Mouse (Mus musculus) ovary, postnatal 10 days (tissue): ENCODE measurements around the gene March7.

Source experiments
- DNase-seq: peaks from one replicate; pipeline ENCODE4 v3.0.0; 2022; ENCODE audit warnings: low spot score

The March7 gene

GRCm38 (mm10) chr2:60214683-60215082 lies 5.0 kb downstream of the March7 start:
- no peak for DNase-seq

GRCm38 (mm10) chr2:60216547-60217153 lies 7.0 kb downstream of the March7 start:
- no peak for DNase-seq

DNA sequence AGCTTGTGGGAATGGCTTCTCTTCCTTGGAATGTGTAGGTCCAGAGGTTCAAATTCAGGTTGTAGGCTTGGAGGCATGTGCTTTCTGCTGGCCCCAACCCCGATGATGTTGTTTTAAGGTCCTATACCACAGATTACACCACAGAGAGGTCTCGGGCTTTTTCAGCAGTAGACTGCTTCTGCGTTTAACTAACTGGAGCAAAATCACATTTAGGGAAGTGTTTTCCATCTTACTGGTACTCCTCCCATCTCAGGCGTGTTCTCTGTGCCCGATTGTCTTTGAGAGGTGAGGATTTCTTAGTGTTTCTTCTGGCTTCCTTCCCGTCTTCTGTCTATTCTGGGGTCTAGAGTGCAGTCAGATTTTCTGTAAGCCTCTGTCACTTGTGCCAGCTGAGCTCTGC lies 7.9 kb downstream of the March7 start:
- no peak for DNase-seq

- no peak for DNase-seq
Observed at GRCm38 (mm10) chr2:60221236-60221635, 11.5 kb downstream of the March7 start.

DNA sequence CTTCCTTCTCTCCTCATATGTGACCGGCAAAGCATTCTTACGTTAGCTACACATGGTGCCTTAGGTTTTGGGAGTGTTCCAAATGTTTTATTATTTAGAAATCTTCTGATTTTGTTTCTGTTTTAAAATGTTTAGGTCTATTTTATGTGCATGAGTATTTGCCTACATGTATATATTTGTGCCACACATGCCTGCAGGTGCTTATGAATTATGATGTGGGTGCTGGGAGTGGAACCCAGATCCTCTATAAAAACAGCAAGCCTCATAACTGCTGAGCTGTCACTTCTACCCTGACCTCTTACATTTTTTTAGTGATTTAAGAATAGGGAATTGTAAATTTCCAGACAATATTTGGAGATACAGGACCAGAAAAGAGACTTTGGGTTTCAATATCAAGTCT lies 12.3 kb downstream of the March7 start:
- DNase-seq: no peak

GRCm38 (mm10) chr2:60223489-60223888 lies 13.8 kb downstream of the March7 start:
- no peak for DNase-seq

DNA sequence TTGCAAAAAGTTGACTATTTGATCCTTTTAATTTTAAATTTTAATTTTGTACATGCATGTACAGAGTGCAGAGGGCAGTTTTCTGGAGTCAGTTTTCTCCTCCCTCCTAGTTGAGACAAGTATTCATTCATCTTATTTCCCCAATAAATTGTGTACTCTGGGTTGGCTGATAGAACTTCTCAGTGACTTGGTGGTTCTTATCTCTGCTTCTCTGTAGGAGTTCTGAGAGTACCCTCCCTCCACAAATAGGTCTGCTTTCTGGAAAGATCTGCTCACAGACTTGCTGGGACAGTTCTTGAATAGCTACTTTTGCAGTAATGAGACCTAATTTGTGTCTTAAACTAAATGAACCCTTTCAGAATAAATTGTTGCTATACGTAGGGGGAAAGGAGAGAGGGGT lies 18.8 kb downstream of the March7 start:
- no peak for DNase-seq

- no peak for DNase-seq
Observed at GRCm38 (mm10) chr2:60230361-60230760, 20.7 kb downstream of the March7 start.

DNA sequence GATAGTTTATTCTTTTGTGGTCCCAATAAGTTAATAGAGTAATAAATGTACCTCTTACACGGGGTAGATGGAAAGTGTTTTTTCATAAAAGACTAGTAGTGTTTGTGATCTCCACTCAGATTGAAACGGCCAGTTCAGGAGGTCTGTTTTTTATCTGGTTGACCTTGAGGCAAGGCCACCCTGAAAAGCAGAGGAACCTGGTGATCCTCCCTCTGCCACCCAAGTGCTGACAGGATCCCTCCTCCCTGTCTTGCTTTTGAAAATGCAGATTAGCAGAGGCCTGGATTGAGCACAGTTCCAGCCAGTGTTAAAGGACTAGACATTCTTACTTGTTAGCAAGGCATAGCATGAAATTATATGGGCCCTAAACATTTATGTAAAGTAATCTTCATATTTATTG lies 23.5 kb downstream of the March7 start:
- DNase-seq: no peak

- no peak for DNase-seq
Observed at GRCm38 (mm10) chr2:60234506-60234905, 24.8 kb downstream of the March7 start.

GRCm38 (mm10) chr2:60252782-60253181 lies 43.1 kb downstream of the March7 start:
- no peak for DNase-seq

DNA sequence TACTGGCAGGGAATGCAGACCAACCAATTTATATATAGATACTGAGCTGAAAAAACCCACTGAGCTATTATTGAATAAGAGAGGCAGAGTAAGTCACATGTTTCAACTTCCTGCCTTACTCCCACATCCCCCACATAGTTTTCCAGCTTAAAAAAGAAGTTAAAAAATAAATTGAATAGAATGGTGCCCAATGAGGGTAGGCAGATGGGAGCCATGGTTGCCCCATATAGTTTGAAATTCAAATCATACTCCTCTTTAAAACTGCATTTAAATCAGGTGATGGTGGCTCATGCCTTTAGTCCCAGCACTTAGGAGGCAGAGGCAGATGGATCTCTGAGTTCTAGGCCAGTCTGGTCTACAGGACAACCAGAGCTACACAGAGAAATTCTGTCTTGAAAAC lies 43.8 kb downstream of the March7 start:
- no peak for DNase-seq

- DNase-seq: no peak
Observed at GRCm38 (mm10) chr2:60256751-60257150, 47.1 kb downstream of the March7 start.

DNA sequence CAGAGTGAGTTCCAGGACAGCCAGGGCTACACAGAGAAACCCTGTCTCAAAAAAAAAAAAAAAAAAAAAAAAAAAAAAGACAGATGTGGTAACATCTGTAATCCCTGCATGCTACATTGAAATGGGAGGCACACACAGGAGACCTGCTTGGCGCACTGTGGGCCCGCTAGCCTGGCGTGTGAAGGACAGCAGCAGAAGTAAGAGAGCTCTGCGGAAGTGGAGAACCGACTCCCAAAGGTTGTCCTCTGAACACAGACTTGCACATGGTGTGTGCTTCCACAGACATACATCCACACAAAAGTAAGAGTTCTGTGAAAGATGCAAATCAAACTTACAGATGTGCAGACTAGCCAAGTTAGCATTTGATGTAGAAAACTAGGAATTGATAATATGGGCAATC lies 49.5 kb downstream of the March7 start:
- DNase-seq: no peak

DNA sequence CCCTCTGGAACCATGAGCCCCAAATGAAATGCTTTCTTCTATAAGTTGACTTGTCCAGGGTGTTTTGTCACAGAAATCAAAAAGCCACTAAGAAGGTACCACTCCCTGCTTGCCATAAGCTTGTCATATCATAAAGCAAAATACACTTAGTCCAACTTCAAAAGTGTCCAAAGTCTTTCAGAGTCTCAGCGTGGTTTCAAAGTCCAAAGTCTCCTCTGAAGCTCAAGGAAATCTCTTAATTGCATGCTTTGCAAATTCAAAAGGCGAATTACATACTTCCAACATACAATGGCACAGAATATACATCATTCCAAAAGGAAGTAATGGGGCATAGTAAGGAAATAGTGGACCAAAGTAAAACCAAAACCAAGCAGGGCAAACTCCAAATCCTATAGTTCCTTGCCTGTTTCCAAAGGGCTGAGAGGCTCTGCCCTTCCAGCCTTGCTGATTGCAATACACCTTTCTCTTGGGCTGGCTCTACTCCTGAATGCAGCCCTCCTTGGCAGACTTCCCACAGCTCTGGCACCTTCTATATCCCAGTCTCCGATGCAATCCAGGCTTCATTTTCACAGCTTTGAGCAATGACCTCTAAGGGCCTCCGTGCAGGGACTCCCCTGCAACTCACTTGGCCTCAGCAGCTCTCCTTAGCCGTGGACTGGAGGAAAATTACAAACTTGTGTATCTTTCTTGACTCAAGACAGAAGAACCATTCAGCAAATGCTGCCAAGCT lies 51.1 kb downstream of the March7 start:
- DNase-seq: no peak

DNA sequence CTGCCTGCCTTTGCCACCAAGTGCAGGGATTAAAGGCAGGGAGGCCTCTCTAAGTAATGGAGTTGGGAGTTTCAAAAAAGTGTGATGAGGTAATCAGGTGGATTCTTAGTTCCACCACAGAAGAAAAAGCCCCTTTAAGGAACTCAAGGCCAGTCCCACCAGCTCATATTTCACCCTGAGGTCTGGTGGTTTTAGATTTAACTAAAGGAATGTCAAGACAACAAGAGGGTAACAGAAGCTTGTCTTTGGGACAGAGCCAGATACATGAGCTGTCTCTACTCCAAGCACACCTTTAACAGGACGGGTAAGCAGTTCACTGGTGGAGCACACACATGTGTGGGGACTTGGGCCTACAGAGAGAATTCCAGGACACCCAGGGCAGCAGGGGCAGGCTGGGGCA lies 57.9 kb downstream of the March7 start:
- no peak for DNase-seq

DNA sequence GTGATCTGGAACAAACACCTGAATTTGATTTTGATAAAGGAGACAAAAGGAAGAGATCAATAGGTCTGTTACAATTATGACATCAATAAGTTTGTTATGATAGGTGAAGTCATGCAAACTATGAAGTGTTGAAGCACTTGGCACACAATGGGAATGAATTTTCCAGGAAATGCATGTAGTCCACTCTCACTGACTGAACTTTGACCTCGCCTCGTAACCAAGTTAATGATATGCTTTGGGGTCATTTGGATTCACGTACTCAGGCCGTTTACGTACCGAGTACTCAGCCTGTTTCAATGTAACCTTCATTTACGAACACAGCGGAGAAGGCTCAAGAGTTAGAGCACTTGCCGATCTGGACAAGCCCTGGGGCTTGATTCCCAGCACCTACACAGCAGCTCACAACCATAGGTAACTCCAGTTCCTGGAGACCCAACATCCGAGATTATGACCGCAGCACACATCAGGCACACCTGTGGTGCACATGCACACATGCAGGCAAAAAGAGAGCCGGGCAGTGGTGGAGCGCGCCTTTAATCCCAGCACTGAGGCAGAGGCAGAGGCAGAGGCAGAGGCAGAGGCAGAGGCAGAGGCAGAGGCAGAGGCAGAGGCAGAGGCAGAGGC lies 60.3 kb downstream of the March7 start:
- no peak for DNase-seq

GRCm38 (mm10) chr2:60278627-60279026 lies 68.9 kb downstream of the March7 start:
- DNase-seq: no peak

DNA sequence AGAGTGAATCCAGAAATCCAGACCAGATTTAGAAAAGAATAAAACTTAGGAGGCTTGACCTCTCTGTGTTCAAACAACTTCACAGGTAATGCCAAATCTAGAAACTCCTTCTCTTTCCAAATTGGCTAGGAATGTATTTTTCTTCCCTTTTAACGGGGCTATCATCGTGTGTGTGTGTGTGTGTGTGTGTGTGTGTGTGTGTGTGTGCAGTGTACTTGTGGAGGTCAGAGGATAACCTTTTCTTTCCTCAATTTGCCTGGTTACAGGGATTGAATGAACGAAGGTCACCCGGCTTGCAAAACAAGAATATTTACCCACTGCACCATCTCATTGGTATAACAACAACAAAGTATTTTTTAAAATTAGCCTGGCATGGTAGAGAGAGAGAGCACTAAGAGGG lies 72.9 kb downstream of the March7 start:
- DNase-seq: no peak

- no peak for DNase-seq
Observed at GRCm38 (mm10) chr2:60283208-60283750, 73.6 kb downstream of the March7 start.

DNA sequence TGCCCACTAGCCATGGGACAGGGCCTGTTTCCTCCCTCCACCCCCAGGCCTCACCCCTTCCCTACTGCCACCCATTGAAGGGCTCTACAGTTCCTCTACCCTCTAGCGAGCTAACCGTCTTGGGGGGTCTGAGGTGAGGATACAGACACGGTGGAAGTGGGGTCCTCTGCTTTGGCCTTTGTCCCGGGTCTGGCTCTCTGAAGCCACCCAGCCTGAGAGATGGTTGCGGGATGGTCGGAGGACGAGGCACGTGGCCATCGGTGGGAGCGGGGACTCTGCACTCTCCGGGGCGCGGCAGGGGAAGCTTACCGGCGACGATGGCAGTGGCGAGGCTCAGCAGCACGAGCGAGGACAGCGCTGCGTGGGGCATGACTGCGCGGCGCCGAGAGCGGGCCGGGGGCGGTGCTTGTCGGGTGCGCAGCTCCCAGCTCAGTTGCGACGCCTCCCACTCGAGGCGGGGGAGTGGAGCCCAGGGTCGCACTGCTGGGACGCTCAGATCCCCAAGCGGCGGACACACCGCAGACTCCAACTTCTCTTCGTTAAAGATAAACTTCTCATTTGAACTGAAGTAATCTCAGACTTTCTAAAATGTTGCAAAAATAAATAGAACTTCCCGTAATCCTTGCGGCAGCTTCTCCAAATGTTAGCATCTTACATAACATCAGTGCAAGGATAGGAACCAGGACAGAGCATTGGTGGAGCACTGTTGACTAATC lies 74.2 kb downstream of the March7 start:
- peak; percentile 39 for DNase-seq

- DNase-seq: no peak
Observed at GRCm38 (mm10) chr2:60284467-60284821, 74.8 kb downstream of the March7 start, which contains the start of gene Cd302. TSS of gene Cd302 (minus strand) at chr2:60284488.
